Mouse (Mus musculus): ENCODE results near the gene Ano9. TPM values are rescaled to one million over a fixed set of nuclear protein-coding genes. Genes with fewer than 3 reads are reported as not detected.

The Ano9 gene
- polyA plus RNA-seq, 1 experiment from 2014 or later: 2.1 TPM

DNA sequence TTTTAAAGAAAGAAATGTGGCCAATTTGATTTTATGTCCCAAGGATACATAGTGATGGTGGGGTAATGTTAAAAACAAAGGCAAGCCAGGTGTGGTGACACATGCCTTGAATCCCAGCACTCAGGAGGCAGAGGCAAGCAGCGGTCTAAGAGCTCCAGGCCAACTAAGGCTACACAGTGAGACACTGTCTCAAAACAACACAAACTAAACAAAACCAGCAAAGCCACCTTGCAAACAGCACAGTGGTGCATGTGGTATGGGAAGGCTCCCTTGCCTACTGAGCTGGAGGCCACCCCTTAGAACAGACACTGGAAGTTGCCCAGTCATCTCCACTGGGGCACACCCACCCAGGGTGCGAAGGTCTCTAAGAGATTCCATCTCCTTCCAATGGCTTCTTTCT is 57.7 kb downstream of the Ano9 start:
- H3K27me3 ChIP-seq: no peaks in the 10 kb centered on the region
- 72% methylated on average over 2 of the region's 2 CpGs for WGBS
- peaks cover 6% of the 10 kb centered on the region; the same call in 1 of the 2 replicates for H3K9me3 ChIP-seq
- H3K9ac ChIP-seq: peak overlapping the region; percentile 91
- H3K4me3 ChIP-seq: peak overlapping the region; percentile 77
- H3K36me3 ChIP-seq: peaks cover 17% of the 10 kb centered on the region
- peaks cover 20% of the 10 kb centered on the region for H3K4me1 ChIP-seq
- H3K27ac ChIP-seq: no peak overlapping the region
- H3K4me2 ChIP-seq (replicated peaks): peak overlapping the region; percentile 93
- ATAC-seq (ENCODE audit: low FRiP score, low read depth): no peak

GRCm38 (mm10) chr7:141058601-141059341 is 58.8 kb downstream of the Ano9 start:
- no peak overlapping the region for H3K27ac ChIP-seq
- no peak overlapping the region for H3K4me2 ChIP-seq (replicated peaks)
- no peak for ATAC-seq (ENCODE audit: low FRiP score, low read depth)
- peaks cover 20% of the 10 kb centered on the region for H3K4me1 ChIP-seq
- H3K4me3 ChIP-seq: no peak overlapping the region
- H3K27me3 ChIP-seq: no peaks in the 10 kb centered on the region
- peaks cover 5% of the 10 kb centered on the region for H3K36me3 ChIP-seq
- H3K9ac ChIP-seq: no peak overlapping the region
- WGBS: 87% methylated on average over 14 of the region's 14 CpGs
- H3K9me3 ChIP-seq: peaks cover 6% of the 10 kb centered on the region; the same call in 1 of the 2 replicates

DNA sequence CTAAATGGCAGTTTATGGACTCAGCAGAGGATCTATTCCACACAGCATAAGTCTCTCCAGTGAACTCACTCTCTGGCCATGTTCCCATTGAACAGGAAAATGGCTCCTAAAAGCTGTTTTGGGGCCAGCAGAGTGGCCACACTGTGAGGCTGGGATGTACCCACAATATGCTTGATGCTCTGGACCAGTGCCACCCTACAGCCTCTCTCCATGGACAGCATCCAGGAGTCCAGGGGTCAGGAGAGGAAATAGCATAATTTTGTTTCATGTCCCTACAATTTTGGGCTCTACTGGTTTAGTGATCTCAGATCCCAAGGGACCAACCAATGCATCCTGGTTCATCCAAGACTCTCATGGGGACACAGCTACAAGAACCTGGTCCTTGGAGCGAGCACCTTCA is 60.1 kb downstream of the Ano9 start:
- no peak overlapping the region for H3K9ac ChIP-seq
- WGBS: 94% methylated on average over 1 of the region's 1 CpGs
- H3K4me3 ChIP-seq: no peak overlapping the region
- H3K9me3 ChIP-seq: peaks cover 6% of the 10 kb centered on the region; the same call in 1 of the 2 replicates
- H3K4me2 ChIP-seq (replicated peaks): no peak overlapping the region
- no peaks in the 10 kb centered on the region for H3K27me3 ChIP-seq
- H3K36me3 ChIP-seq: no peaks in the 10 kb centered on the region
- no peak for ATAC-seq (ENCODE audit: low FRiP score, low read depth)
- no peak overlapping the region for H3K27ac ChIP-seq
- H3K4me1 ChIP-seq: peaks cover 20% of the 10 kb centered on the region

DNA sequence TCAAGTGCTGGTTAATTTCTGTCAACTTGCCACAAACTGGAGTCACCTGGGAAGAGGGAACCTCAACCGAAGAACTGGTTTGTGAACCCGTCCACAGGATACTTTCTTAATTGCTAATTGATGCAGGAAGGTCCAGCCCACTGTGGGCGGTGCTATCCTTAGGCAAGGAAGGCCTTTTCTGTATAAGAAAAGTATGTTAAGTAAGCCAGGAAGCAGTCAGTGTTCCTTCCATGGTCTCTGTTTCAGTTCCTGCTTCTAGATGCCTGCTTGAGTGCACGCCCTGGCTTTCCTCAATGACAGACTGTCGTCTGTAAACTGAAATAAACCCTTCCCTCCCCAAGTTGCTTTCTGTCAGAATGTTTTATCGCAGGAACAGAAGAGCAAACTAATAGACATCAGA is 60.6 kb downstream of the Ano9 start:
- Histone ChIP-seq H3K9me3 (peaks cover 6% of the 10 kb centered on the region; the same call in 1 of the 2 replicates), H3K36me3 (no peaks in the 10 kb centered on the region), H3K27ac (no peak overlapping the region), H3K4me1 (peaks cover 14% of the 10 kb centered on the region), H3K27me3 (no peaks in the 10 kb centered on the region), H3K4me2 (replicated peaks) (no peak overlapping the region), H3K4me3 (no peak overlapping the region), H3K9ac (no peak overlapping the region)
- WGBS: 86% methylated on average over 6 of the region's 6 CpGs
- no peak for ATAC-seq (ENCODE audit: low FRiP score, low read depth)

DNA sequence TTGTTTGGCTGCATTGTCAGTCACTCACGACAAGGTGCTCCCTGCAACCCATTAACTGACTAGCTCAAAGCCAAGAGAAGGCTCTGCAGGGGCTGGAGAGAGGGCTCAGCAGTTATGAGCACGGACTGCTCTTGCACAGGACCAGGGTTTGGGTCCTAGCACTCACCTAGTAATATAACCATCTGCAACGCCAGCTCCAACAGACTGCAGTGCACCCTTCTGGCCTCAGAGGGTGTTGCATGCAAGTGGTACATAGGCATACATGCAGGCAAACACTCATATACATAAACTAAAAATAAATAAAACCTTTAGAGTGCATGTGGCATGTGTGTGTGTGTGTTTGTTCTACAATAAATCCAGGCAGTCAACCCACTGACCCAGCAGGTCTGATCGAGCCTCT is 61.8 kb downstream of the Ano9 start:
- Histone ChIP-seq H3K9ac (no peak overlapping the region), H3K4me2 (replicated peaks) (no peak overlapping the region), H3K27ac (no peak overlapping the region), H3K36me3 (no peaks in the 10 kb centered on the region), H3K9me3 (peaks cover 6% of the 10 kb centered on the region; the same call in 1 of the 2 replicates), H3K4me3 (no peak overlapping the region), H3K4me1 (peaks cover 7% of the 10 kb centered on the region), H3K27me3 (no peaks in the 10 kb centered on the region)
- 79% methylated on average over 4 of the region's 4 CpGs for WGBS
- no peak for ATAC-seq (ENCODE audit: low FRiP score, low read depth)

DNA sequence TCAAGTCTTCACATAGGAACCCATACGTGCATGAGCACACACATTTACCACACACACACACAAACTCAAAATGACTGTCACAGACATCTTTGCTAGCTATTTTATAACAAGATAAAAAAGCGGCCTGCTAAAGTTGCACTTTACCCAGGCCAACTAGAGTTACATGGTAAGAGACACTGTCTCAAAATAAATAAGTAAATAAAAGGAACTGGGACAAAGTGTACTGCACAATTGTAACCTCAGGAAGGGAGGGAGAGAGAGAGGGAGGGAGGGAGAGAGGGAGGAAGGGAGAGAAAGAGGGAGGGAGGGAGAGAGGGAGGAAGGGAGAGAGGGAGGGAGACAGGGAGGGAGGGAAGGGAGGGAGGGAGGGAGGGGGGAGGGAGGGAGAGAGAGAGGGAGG is 65.2 kb downstream of the Ano9 start:
- no peak overlapping the region for H3K27ac ChIP-seq
- H3K9ac ChIP-seq: no peak overlapping the region
- no peaks in the 10 kb centered on the region for H3K36me3 ChIP-seq
- ATAC-seq (ENCODE audit: low FRiP score, low read depth): no peak
- H3K4me3 ChIP-seq: no peak overlapping the region
- peaks cover 10% of the 10 kb centered on the region for H3K4me1 ChIP-seq
- 80% methylated on average over 2 of the region's 2 CpGs for WGBS
- H3K9me3 ChIP-seq: peaks cover 10% of the 10 kb centered on the region; the same call in 1 of the 2 replicates
- H3K4me2 ChIP-seq (replicated peaks): no peak overlapping the region
- no peaks in the 10 kb centered on the region for H3K27me3 ChIP-seq

- H3K36me3 ChIP-seq: no peaks in the 10 kb centered on the region
- no peak overlapping the region for H3K4me3 ChIP-seq
- no peak for ATAC-seq (ENCODE audit: low FRiP score, low read depth)
- H3K9ac ChIP-seq: no peak overlapping the region
- 87% methylated on average over 4 of the region's 4 CpGs for WGBS
- H3K9me3 ChIP-seq: peaks cover 10% of the 10 kb centered on the region; the same call in 1 of the 2 replicates
- H3K4me1 ChIP-seq: peaks cover 14% of the 10 kb centered on the region
- no peak overlapping the region for H3K4me2 ChIP-seq (replicated peaks)
- H3K27ac ChIP-seq: no peak overlapping the region
- no peaks in the 10 kb centered on the region for H3K27me3 ChIP-seq
Observed at GRCm38 (mm10) chr7:141052016-141052415, 65.6 kb downstream of the Ano9 start.

Other genes starting within 250 kb of the Ano9 start
- gene Psmd13, start 235.8 kb downstream of the Ano9 start, polyA plus RNA-seq (2015; fragmentation: Nextera tagmentation; extraction: Ambion mirVana): 251 and 252 TPM in 2 replicates
- 29.6 and 30.1 TPM in 2 replicates for gene Sirt3, start 235.5 kb downstream of the Ano9 start, polyA plus RNA-seq (2015; fragmentation: Nextera tagmentation; extraction: Ambion mirVana)
- gene Cox8b, start 217.4 kb downstream of the Ano9 start, polyA plus RNA-seq (2015; fragmentation: Nextera tagmentation; extraction: Ambion mirVana): 9.3 and 10.0 TPM in 2 replicates
- gene Nlrp6, start 196.9 kb downstream of the Ano9 start, polyA plus RNA-seq (2015; fragmentation: Nextera tagmentation; extraction: Ambion mirVana): 0.05 and 0.06 TPM in 2 replicates
- gene Pgghg, start 176.4 kb downstream of the Ano9 start, polyA plus RNA-seq (2015; fragmentation: Nextera tagmentation; extraction: Ambion mirVana): 25.9 and 28.0 TPM in 2 replicates
- gene Ifitm5, start 167.5 kb downstream of the Ano9 start, polyA plus RNA-seq (2015; fragmentation: Nextera tagmentation; extraction: Ambion mirVana): 10.7 and 15.2 TPM in 2 replicates
- not detected in 2 replicates for gene Gm45717, start 161.9 kb downstream of the Ano9 start, polyA plus RNA-seq (2015; fragmentation: Nextera tagmentation; extraction: Ambion mirVana)
- 1,181 and 1,271 TPM in 2 replicates for gene Ifitm2, start 161.8 kb downstream of the Ano9 start, polyA plus RNA-seq (2015; fragmentation: Nextera tagmentation; extraction: Ambion mirVana)
- gene Ifitm1, start 150.6 kb downstream of the Ano9 start, polyA plus RNA-seq (2015; fragmentation: Nextera tagmentation; extraction: Ambion mirVana): 50.2 and 64.6 TPM in 2 replicates
- 121 and 130 TPM in 2 replicates for gene Ifitm3, start 107.0 kb downstream of the Ano9 start, polyA plus RNA-seq (2015; fragmentation: Nextera tagmentation; extraction: Ambion mirVana)
- 0.31 TPM in 1 of 2 replicates, not detected in the other for gene Ifitm6, start 99.9 kb downstream of the Ano9 start, polyA plus RNA-seq (2015; fragmentation: Nextera tagmentation; extraction: Ambion mirVana)
- not detected in 2 replicates for gene Gm17387, start 88.7 kb downstream of the Ano9 start, polyA plus RNA-seq (2015; fragmentation: Nextera tagmentation; extraction: Ambion mirVana)
- gene B4galnt4, start 56.7 kb downstream of the Ano9 start, polyA plus RNA-seq (2015; fragmentation: Nextera tagmentation; extraction: Ambion mirVana): 21.5 and 26.9 TPM in 2 replicates
- 23.9 and 25.5 TPM in 2 replicates for gene Pkp3, start 39.6 kb downstream of the Ano9 start, polyA plus RNA-seq (2015; fragmentation: Nextera tagmentation; extraction: Ambion mirVana)
- 2.7 and 3.1 TPM in 2 replicates for gene Sigirr, start 17.2 kb downstream of the Ano9 start, polyA plus RNA-seq (2015; fragmentation: Nextera tagmentation; extraction: Ambion mirVana)
- 85.5 and 89.2 TPM in 2 replicates for gene Ptdss2, start 4.6 kb upstream of the Ano9 start, polyA plus RNA-seq (2015; fragmentation: Nextera tagmentation; extraction: Ambion mirVana)
- 112 and 118 TPM in 2 replicates for gene Rnh1, start 55.1 kb upstream of the Ano9 start, polyA plus RNA-seq (2015; fragmentation: Nextera tagmentation; extraction: Ambion mirVana)
- gene Hras, start 76.2 kb upstream of the Ano9 start, polyA plus RNA-seq (2015; fragmentation: Nextera tagmentation; extraction: Ambion mirVana): 94.5 and 97.5 TPM in 2 replicates
- gene Lrrc56, start 76.4 kb upstream of the Ano9 start, polyA plus RNA-seq (2015; fragmentation: Nextera tagmentation; extraction: Ambion mirVana): 11.4 and 12.9 TPM in 2 replicates
- gene Lmntd2, start 96.3 kb upstream of the Ano9 start, polyA plus RNA-seq (2015; fragmentation: Nextera tagmentation; extraction: Ambion mirVana): 2.6 TPM in 2 replicates
- 32.7 and 34.0 TPM in 2 replicates for gene Rassf7, start 98.1 kb upstream of the Ano9 start, polyA plus RNA-seq (2015; fragmentation: Nextera tagmentation; extraction: Ambion mirVana)
- gene Phrf1, start 111.0 kb upstream of the Ano9 start, polyA plus RNA-seq (2015; fragmentation: Nextera tagmentation; extraction: Ambion mirVana): 87.2 and 88.0 TPM in 2 replicates
- 1.8 and 2.3 TPM in 2 replicates for gene Irf7, start 148.7 kb upstream of the Ano9 start, polyA plus RNA-seq (2015; fragmentation: Nextera tagmentation; extraction: Ambion mirVana)
- 0.13 TPM in 1 of 2 replicates, not detected in the other for gene Cdhr5, start 159.0 kb upstream of the Ano9 start, polyA plus RNA-seq (2015; fragmentation: Nextera tagmentation; extraction: Ambion mirVana)
- 12.1 and 12.8 TPM in 2 replicates for gene Sct, start 161.3 kb upstream of the Ano9 start, polyA plus RNA-seq (2015; fragmentation: Nextera tagmentation; extraction: Ambion mirVana)
- 1.6 and 2.3 TPM in 2 replicates for gene Drd4, start 174.2 kb upstream of the Ano9 start, polyA plus RNA-seq (2015; fragmentation: Nextera tagmentation; extraction: Ambion mirVana)
- gene Deaf1, start 209.9 kb upstream of the Ano9 start, polyA plus RNA-seq (2015; fragmentation: Nextera tagmentation; extraction: Ambion mirVana): 77.5 and 79.9 TPM in 2 replicates
- 45.0 and 48.7 TPM in 2 replicates for gene Tmem80, start 209.9 kb upstream of the Ano9 start, polyA plus RNA-seq (2015; fragmentation: Nextera tagmentation; extraction: Ambion mirVana)
- 7.4 and 10.3 TPM in 2 replicates for gene Eps8l2, start 221.1 kb upstream of the Ano9 start, polyA plus RNA-seq (2015; fragmentation: Nextera tagmentation; extraction: Ambion mirVana)

Measured in limb, embryonic 13.5 days (tissue).